Mouse (Mus musculus): ENCODE data around the gene Dmtf1.
"Not testable (repeated sequence)": the region's sequence is repeated elsewhere in the genome, so short reads cannot be mapped to it uniquely, and the experiment has no call there.

Gene Dmtf1

DNA sequence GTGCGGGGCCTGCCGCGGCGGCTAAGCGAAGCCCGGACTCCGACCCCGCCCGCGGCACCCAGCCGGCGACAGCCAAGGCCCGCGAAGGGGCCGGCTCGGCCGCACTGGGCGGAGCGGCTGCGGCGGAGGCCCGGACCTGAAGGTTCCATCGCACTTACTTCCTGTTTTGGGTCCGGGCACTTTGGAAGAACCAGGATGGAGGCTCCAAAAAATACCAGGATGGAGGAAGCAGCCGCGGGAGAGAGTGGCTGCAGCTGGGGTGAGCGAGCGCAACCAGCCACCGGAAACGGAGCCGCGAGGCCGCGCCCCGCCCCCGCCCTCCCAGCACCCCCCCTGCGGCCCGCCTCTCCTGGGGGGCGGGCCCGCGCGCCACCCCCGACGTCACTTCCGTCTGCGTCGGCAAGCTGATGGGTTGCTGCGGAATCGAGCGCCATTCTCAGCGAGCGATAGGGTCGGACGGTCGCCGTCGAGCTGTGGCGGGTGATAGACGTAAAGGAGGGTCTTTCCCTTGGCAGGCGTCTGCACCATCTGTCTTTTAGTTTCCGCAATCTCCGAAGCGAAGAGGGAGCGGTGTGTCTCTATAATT, at the start of gene Dmtf1:
Dmtf1 (minus strand) TSS at position 321 of the 586 bp plus-strand sequence.
- DNase-seq (ENCODE audit: low spot score in 2 of 2), result peak; percentile 84 to 91

- no peak for DNase-seq (ENCODE audit: low spot score in 2 of 2)
These were observed 24.9 kb upstream of the Dmtf1 start for GRCm38 (mm10) chr5:9186467-9186866.

DNA sequence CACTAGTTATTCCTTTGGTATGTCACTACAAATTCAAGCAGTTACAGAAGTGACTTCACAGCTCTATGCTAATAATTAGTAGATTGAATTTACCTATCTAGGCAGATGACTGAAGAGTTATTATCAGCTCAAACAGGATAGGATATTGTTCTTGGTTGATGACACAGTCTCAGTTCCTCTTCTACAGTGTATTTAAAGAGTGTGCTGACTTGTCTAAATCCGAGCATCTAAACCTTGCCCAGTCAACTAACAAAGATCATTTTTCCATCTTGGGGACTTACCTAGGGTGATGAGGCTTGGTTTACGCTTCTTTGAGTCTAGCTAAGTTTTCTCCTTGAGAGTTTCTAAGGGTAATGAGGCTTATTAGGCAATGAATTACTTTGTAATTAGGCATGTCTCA, 11.7 kb upstream of the Dmtf1 start:
- DNase-seq (ENCODE audit: low spot score in 2 of 2), result no peak

DNA sequence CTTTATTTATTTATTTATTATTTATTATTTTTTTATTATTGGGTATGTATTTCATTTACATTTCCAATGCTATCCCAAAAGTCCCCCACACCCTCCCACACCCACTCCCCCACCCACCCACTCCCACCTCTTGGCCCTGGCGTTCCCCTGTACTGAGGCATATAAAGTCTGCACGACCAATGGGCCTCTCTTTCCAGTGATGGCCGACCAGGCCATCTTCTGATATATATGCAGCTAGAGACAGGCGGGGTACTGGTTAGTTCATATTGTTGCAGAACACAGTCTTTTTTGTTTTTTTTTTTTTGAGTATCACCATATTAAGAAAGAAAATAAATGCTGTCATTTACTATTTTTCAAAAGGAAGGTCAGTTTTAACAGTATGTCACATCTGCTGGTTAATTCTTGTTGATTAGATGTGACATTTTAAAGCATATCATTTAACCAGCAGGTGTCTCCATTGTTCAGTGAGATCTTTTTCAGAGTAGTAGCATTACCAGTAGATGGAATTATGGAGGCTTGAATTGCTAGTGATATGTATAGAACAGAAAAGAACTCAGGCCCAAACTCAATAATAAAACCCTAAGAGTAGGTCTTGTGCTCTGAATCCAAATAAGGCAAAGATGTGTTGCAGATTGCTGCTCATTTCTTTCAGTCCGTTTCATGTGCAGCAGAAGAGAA, 7.9 kb upstream of the Dmtf1 start:
- DNase-seq (ENCODE audit: low spot score in 2 of 2), result not testable (repeated sequence)

- no peak for DNase-seq (ENCODE audit: low spot score in 2 of 2)
These were observed 4.8 kb upstream of the Dmtf1 start for GRCm38 (mm10) chr5:9166366-9166765.

GRCm38 (mm10) chr5:9165151-9165550, 3.6 kb upstream of the Dmtf1 start:
- DNase-seq (ENCODE audit: low spot score in 2 of 2), result not testable (repeated sequence)

- no peak for DNase-seq (ENCODE audit: low spot score in 2 of 2)
These were observed 1.8 kb upstream of the Dmtf1 start for GRCm38 (mm10) chr5:9163411-9163810.

DNA sequence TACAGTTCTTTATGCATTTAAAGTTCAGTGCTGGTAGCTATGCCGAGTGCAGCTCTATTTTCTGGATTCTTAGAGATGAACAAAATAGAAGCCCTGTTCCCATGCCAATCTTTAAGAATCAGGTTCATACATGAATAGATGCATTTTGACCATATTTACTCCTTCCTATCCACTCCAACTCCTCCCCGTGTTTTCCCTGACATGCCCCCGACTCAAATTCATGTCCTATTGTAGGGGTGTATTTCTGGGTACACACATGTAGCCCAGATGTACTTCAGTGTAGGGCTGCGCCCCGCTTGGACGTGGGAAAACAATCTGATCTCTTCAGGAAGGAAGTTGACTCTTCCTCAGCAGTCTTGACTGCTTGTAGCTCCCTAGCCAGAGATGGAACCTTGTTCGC, 512 bp upstream of the Dmtf1 start:
- DNase-seq (ENCODE audit: low spot score in 2 of 2), result peak in 1 of 2 experiments; percentile 6

DNA sequence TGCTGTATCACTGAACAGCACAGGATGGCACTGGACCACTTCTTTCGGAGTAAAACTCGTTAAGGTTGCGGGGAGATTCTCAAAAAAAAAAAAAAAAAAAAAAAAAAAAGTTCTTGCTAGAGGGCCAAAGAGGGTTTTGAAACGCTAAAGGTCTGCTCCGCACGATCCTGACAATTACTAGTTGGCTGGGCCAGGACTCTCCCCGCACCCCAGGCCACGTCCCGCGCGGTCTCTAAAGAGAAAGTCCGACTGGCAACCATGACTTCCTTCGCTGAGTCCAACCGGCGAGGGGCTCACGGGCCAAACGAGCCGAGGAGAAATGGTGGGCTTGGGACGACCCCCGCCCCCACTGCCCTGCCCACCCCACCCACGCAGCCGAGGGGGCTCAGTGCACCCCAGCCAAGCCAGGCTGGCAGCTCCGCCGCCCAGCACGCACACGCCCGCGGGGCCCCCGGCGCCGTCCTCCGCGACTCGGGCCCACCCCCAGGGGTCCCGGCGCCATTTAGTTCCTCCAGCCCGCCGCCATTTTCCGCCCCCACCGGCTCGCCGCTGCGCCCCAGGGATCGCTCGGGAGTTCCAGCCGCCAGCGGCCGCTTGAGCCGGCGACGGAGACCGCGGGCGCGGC, 633 bp downstream of the Dmtf1 start:
- peak in 1 of 2 experiments; percentile 73 for DNase-seq (ENCODE audit: low spot score in 2 of 2)

- no peak for DNase-seq (ENCODE audit: low spot score in 2 of 2)
These were observed 4.2 kb downstream of the Dmtf1 start for GRCm38 (mm10) chr5:9157336-9157735.

DNA sequence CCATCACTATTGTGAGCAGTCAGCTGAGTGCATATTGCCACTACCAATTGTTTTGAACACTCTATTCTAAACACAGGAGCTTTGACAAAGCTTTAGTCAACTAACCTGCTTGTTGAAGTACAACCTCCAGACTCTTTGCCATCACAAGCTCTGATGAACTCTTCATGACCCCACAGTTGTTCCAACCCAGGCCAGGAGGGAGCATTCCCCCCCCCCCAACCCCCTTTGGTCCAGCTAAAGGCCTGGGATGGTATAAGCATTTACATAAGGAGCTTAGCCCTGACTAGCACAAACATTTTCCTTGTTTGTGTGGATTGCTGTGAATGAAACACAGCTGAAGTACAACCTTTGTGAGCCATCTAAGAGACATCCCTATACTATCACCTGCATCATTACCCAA, 4.8 kb downstream of the Dmtf1 start:
- DNase-seq (ENCODE audit: low spot score in 2 of 2), result no peak

GRCm38 (mm10) chr5:9149273-9149850, 12.2 kb downstream of the Dmtf1 start:
- no peak for DNase-seq (ENCODE audit: low spot score in 2 of 2)

- no peak for DNase-seq (ENCODE audit: low spot score in 2 of 2)
These were observed 19.2 kb downstream of the Dmtf1 start for GRCm38 (mm10) chr5:9142376-9142775.

DNA sequence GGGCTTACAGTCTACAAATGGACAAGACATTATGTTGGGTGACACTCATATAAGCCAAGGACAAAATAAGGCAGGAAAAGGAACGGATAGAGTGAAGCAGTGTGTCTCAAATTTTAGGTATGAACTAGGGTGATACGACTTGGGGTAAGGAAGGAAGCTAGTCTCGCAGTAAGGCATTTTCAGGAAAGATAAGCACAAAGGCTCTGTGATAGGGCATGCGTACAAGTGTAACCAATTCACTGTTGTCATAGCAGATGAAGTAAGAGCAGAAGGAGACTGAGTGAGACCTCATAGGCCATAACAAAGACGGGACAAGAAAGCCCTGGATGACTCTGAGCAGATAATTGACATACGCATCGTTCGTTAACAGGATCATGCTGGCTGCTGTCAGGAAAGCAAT, 20.9 kb downstream of the Dmtf1 start:
- DNase-seq (ENCODE audit: low spot score in 2 of 2), result no peak

DNA sequence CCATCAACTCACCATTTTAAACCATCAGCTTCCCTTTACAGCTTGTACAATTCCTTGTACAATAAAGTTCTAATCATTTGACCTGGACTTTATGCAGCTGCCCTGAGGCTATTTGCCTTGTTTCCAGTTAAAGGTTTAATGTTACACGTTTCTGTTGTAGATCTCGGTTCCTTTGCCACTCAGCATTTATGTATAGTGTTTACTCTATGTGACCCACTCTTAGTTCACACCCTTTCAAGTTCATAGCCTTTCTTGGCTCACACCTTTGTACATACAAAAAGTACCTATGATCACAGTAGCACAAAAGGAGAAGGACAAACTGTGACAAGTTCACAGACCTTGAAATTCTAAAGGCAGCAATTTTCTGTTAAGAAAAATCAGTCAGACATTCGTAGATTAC, 26.0 kb downstream of the Dmtf1 start:
- no peak for DNase-seq (ENCODE audit: low spot score in 2 of 2)

DNA sequence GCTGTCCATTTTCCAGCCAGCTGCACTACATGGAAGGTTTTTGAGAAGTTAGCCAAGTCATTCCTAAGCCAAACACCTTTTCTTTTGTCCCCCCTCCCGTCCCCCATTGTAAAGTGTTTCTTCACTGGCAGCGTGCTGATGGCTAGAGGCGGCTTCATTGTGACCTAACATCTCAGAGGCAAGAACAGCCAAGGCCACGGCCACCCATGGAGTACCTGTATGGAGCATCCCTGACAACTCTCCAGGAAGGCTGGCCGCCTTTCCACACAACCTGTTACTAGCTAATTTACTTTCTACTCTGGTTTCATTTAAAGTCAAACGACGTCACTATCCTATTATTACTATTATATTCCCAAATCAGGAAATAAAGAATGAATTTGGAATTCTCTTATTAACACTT, 29.8 kb downstream of the Dmtf1 start:
- no peak for DNase-seq (ENCODE audit: low spot score in 2 of 2)

GRCm38 (mm10) chr5:9128566-9128965, 33.0 kb downstream of the Dmtf1 start:
- DNase-seq (ENCODE audit: low spot score in 2 of 2), result no peak

- DNase-seq (ENCODE audit: low spot score in 2 of 2), result no peak
These were observed 37.4 kb downstream of the Dmtf1 start for GRCm38 (mm10) chr5:9124134-9124533.

- DNase-seq (ENCODE audit: low spot score in 2 of 2), result no peak
These were observed 47.4 kb downstream of the Dmtf1 start for GRCm38 (mm10) chr5:9114162-9114561.

GRCm38 (mm10) chr5:9111759-9112158, 49.8 kb downstream of the Dmtf1 start:
- DNase-seq (ENCODE audit: low spot score in 2 of 2), result peak in 1 of 2 experiments; percentile 46

GRCm38 (mm10) chr5:9111285-9111684, 50.3 kb downstream of the Dmtf1 start:
- DNase-seq (ENCODE audit: low spot score in 2 of 2), result no peak

GRCm38 (mm10) chr5:9109582-9109981, 52.0 kb downstream of the Dmtf1 start:
- no peak for DNase-seq (ENCODE audit: low spot score in 2 of 2)

- no peak for DNase-seq (ENCODE audit: low spot score in 2 of 2)
These were observed 53.1 kb downstream of the Dmtf1 start for GRCm38 (mm10) chr5:9108490-9108889.
